Mouse (Mus musculus) right cerebral cortex, adult 2 months (tissue): ENCODE measurements at regions not wholly inside any gene's neighbourhood (a gene's known extent, or its start where the extent isn't known, plus 50 kb on each side); places are given as distances from the start of the nearest gene placed in this dataset.
A peak's percentile ranks its signal among the peaks of the same experiment; 100 is the strongest.

ENCODE experiments used
- DNase-seq, 2 experiments: peaks; one replicate each; pipeline ENCODE4 v3.0.0; 2021 to 2022; ENCODE audit warnings: low spot score in 2 of 2

GRCm38 (mm10) chr3:21512081-21512480, 564.4 kb upstream of the Tbl1xr1 start:
- no peak for DNase-seq

GRCm38 (mm10) chr3:21524426-21524937, 552.0 kb upstream of the Tbl1xr1 start:
- DNase-seq = peak in 1 of 2 experiments; percentile 15

DNA sequence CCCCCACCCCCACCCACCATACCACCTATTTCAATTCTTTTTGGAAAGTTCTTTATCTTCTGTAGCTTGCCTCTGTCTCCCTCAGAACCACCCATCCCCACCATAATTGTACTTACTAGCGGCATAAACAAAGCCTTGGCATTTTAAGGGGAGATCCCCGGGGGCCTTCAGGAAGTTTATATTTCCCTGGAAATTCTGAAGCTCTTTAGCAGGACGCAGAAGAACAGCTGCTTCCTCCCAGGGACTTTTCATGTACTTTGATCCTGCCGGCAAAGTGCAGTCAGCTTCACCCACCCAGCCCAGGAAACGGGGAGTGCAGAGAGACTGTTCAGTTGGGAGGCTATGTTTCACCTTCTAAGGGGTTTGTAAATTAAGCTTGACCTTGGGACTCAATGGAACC, 545.6 kb upstream of the Tbl1xr1 start:
- DNase-seq = no peak

DNA sequence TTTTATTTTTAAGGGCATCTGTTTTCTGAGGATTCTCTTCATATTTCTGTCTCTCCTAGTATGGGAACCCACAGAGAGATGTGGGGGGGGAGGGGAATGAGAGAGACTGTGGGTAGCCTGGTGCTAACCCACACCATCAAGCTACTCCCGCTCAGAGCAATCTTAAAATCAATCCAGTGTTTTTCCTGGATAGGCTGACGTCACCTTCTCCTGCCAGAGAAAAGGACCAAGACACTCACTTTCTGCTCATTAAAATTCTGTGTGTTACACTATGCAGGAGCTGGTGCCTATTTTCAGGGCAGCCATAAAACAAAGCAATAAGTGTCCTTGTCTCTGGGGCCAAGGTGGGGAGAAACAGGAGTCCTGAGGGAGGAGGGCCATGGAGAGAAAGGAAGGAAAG, 537.3 kb upstream of the Tbl1xr1 start:
- DNase-seq = peak in 1 of 2 experiments; percentile 14

GRCm38 (mm10) chr3:21544456-21544855, 532.0 kb upstream of the Tbl1xr1 start:
- DNase-seq = peak; percentile 63 to 68

DNA sequence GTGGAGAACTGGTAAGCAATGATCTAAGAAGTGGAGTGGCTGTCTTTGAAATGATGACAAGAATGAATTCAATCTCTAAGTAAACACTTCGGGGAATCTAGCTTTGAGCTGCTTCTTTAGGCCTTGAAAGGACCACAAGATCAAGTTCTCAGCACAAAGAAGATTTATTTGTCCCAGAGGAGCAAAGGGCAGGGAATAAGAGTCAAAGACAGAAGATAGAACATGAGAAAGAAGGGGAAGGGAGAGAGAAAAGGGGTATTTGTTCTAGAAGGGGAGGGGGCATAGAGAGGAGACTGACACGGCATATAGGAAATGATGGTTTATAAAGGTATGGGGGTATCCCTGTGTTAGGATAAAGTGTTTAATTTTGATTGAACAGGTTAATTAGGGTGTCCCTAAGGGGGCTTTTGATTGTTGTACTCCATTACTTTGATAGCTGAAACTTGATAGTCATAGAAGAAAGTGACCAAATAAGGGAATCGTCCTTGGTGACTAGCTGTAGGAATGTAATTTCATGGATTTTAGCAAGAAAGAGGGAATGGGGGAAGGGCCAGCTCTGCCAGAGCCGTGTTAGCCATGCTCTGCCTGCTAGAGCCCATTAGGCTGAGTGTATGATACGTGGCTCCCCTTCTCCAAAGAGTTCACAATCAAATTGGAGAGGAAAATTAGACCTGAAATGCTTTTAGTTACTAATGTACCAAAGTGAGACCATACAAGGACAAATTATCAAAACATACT, 531.1 kb upstream of the Tbl1xr1 start:
- DNase-seq = no peak

- no peak for DNase-seq
These were observed 530.0 kb upstream of the Tbl1xr1 start for GRCm38 (mm10) chr3:21546411-21546810.

GRCm38 (mm10) chr3:21549671-21550070, 526.8 kb upstream of the Tbl1xr1 start:
- no peak for DNase-seq

- DNase-seq = peak; percentile 54 to 55
These were observed 523.2 kb upstream of the Tbl1xr1 start for GRCm38 (mm10) chr3:21553159-21553758.

DNA sequence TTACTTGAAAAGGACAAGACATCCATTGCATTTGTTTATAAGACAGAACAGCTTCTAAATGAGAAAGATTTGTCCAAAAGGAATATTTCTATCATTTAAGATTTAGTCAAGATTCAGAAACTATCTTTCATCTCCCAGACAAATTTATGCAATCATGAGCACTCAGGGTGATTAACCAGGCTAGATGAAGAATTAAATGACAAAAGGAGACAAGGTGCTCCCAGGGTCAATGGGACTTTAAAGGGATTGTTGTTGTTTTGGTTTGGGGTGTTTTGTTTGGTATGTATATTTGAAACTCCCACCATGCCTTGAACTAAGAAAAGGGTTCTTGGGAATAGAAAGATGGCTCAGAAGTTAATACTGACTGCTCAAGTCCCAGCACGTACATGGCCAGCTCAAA, 522.6 kb upstream of the Tbl1xr1 start:
- DNase-seq = no peak

GRCm38 (mm10) chr3:21557963-21558441, 518.5 kb upstream of the Tbl1xr1 start:
- peak; percentile 64 to 69 for DNase-seq

DNA sequence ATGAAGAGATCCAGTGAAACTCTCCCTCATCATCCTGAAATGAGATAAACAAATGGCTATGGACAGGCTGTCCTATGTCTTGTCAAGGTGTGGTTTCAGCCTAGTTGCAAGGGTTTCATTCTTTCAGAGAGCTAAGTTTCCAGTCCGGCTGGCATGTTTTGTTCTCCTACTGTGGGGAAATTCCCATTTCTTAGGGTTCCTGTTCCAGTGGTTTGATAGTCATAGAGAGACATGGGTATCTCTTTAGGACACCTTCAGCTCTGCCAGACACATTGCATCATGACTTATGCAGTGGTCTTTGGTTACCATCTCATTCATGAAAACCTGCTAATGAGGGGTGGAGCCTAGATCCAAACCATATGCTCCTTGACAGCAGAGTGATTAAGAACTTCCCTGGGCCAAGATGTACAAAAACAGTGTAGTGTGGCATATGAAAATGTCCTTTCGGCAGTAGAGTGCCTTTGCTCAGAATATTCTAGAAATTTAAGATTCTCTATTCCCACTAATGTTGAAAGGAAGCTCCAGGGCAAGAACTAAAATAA, 513.6 kb upstream of the Tbl1xr1 start:
- DNase-seq = no peak

GRCm38 (mm10) chr3:21563454-21563853, 513.0 kb upstream of the Tbl1xr1 start:
- no peak for DNase-seq

- peak; percentile 83 to 88 for DNase-seq
These were observed 512.2 kb upstream of the Tbl1xr1 start for GRCm38 (mm10) chr3:21564211-21564781.

GRCm38 (mm10) chr3:21564847-21565485, 511.5 kb upstream of the Tbl1xr1 start:
- no peak for DNase-seq

GRCm38 (mm10) chr3:21569721-21570120, 506.7 kb upstream of the Tbl1xr1 start:
- DNase-seq = peak; percentile 37 to 39

- DNase-seq = no peak
These were observed 497.8 kb upstream of the Tbl1xr1 start for GRCm38 (mm10) chr3:21578635-21579034.

DNA sequence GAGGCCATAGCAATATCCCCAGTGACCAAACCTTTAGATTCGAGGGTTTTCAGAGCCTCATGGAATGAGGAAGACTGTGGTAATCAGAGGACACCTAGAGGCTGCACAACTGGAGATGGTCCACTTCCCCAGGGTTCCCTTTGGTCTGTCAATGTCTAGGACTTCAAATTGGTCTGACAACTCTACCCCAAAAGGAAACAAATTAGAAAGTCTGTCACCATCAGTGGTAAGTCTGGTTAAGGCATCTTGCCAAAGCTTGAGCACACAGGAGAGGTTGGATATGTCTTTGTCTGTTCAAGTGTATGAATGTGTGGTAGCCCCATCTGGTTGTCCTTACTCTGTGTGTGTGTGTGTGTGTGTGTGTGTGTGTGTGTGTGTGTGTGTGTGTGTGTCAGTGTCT, 494.3 kb upstream of the Tbl1xr1 start:
- DNase-seq = no peak

- DNase-seq = no peak
These were observed 490.7 kb upstream of the Tbl1xr1 start for GRCm38 (mm10) chr3:21585767-21586166.

DNA sequence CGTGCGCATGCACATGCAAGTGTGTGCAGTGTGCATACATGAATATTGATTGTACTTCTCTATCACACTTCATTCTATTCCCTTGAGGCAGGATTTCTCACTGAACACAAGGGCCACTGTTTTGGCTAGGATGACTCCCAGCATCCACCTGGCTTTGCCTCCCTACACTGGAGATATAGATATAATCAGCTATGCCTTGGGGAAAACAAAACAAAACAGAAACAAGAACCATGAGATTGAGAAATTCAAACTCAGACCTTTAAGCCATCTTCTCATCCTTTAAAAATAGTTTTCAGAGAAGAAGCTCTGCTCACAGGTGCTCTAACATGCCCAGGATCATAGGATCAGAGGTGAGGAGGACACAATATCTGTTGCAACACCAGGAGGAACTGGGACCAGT, 469.6 kb upstream of the Tbl1xr1 start:
- DNase-seq = no peak

DNA sequence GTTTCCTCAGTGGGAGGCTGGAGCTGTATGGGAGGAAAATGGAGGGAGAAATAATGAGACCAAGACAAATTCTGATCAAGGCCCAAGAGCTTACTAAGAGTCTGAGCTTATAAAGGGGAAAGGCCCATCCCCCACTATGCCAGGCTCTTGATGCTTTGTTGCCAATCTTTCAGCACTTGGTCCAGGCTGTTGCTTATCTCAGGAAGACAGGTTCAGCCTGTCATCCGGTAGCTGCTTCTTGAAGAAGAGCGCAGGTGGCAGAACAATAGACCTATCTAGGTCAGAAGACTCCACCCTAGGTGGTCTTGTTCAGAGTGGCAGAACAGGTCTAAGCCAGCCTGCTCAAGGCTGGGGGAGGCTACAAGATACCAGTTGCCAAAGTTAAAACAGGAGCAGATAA, 466.2 kb upstream of the Tbl1xr1 start:
- DNase-seq = no peak

DNA sequence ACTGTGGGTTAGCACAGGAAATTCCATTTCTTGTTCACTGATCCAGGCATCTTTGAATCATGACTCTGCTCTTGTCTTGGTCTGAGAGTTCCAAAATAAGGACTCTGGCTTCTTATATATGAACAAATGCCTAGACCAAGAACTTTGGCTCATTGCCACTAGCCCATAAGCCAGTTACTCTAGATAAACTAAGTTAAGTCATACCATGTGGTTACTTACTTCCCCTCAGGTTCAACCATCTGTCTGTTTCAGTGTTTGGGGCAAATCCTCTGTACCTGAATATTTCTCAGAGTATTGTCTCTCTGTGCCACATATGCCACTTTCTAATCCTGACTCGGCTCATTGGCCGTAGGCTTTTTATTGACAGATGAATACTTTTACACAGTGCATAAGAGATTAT, 454.7 kb upstream of the Tbl1xr1 start:
- no peak for DNase-seq
